Mouse (Mus musculus) gastrocnemius, postnatal 36 days (tissue): ENCODE measurements around the gene Duxf3. TPM values are rescaled to one million over a fixed set of nuclear protein-coding genes. Genes with fewer than 3 reads are reported as not detected.
"Not testable (repeated sequence)": the region's sequence is repeated elsewhere in the genome, so short reads cannot be mapped to it uniquely, and the experiment has no call there.

Source experiments
- DNase-seq, 2 experiments: peaks; one replicate each; pipeline ENCODE4 v3.0.0; 2022
- intact Hi-C: fragments of 180-260 bp; cut with DNase I; formaldehyde crosslinking; loops from one replicate; pipeline ENCODE4 v1.15.1; 2025
- total RNA-seq, 2 experiments: library from RNA; stranded (reverse); gene quantifications; 2 replicates each; pipeline ENCODE4 v1.2.3; 2021

Duxf3 gene
- total RNA-seq, 2 experiments from 2014 or later: not detected

DNA sequence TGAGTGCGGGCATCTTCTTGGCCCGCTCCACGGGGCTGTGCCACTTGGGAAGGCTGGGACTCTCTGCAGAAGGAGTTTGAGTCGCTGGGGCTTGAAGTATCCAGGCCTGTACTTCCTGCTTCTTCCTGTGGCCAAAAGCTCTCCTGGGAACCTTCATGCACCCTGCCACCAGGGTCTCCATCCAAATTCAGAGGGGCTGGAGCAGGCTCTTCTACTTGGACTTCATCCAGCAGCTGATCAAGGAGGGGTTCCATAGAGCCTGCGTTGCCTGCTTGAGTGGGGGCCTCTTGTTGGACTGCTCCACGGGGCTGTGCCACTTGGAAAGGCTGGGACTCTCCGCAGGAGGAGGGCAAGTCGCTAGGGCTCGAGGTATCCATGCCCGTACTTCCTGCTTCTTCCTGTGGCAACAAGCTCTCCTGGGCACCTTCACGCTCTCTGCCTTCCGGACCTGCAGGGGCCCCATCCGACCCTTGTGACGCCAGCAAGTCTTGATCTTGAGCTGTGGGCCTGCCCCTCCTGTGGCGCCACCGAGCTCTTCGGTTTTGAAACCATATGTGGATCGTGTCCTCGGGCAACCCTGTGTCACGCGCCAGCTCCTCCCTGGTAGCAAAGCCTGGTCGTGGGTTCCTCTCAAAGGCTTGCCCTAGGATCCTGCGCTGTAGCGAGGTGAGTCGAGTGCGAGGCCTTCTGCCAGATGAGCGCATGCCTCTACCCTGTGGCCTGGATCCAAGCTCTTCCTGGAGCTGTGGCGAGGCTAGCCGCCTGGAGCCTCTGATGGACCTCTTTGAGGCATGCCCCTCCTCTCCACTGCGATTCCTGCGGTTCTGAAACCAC lies 8.3 kb downstream of the Duxf3 start:
- intact Hi-C loops: not testable (repeated sequence)
- peak; percentile 79 to 81 for DNase-seq

DNA sequence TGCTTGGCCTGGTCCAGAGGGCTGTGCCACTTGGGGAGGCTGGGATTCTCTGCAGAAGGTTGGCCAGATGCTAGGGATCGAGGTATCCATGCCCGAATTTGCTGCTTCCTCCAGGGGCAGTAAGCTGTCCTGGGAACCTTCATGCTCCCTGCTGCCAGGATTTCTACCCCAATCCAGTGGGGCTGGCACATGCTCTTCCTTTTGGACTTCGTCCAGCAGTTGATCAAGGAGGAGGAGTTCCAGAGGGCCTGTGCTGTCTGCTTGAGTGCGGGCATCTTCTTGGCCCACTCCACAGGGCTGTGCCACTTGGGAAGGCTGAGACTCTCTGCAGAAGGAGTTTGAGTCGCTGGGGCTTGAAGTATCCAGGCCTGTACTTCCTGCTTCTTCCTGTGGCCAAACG lies 9.3 kb downstream of the Duxf3 start:
- intact Hi-C loops, DNase-seq: not testable (repeated sequence)

DNA sequence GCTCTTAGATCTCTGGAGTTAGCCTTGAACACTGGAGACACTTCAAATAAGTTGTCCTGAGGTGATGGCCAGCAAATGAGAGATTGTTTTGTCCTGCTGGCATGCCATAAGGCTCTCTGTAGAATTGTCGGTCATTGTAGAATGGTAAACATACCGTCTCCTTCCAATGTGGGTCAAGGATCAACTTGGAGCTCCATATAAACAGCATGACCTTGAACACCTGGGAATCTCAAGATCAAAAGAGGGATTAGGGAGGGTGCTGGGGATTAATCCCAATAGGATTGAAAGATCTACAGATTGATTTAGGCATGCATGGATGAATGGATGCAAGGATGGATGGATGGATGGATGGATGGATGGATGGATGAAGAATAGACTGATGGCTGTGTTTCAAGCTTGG lies 10.9 kb downstream of the Duxf3 start:
- DNase-seq: not testable (repeated sequence)

DNA sequence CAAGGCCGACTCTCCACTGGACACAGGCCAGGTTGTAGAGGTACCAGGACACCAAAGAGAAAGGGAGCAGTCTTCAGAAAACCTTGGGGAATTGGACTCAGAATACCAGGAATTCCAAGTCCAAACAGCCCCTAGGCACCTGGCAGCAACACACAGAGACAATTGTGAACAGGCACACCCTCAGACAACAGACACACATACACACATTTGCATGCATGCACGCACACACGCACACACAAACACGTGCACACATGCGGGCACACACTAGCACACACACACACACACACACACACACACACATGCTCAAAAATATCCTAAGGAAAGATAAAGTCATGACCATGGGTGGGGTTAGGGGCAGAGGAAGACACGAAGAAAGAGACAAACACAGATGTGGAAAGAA lies 11.7 kb downstream of the Duxf3 start:
- no peak for DNase-seq
- intact Hi-C loops: no loop called here

More for the DNA sequence above, 10.9 kb downstream of the Duxf3 start:
- intact Hi-C loops: not testable (repeated sequence)

GRCm38 (mm10) chr10:58217366-58217765 lies 15.1 kb downstream of the Duxf3 start:
- DNase-seq: no peak
- intact Hi-C loops: no loop called here

GRCm38 (mm10) chr10:58215353-58215752 lies 17.1 kb downstream of the Duxf3 start:
- intact Hi-C loops: loop anchor here (1.0 kb wide), 1 partner anchor 772 kb away; no protein-coding TSS in a partner anchor
- no peak for DNase-seq

GRCm38 (mm10) chr10:58214934-58215333 lies 17.5 kb downstream of the Duxf3 start:
- intact Hi-C loops: loop anchor here (1.0 kb wide), 1 partner anchor 772 kb away; no protein-coding TSS in a partner anchor
- DNase-seq: no peak

DNA sequence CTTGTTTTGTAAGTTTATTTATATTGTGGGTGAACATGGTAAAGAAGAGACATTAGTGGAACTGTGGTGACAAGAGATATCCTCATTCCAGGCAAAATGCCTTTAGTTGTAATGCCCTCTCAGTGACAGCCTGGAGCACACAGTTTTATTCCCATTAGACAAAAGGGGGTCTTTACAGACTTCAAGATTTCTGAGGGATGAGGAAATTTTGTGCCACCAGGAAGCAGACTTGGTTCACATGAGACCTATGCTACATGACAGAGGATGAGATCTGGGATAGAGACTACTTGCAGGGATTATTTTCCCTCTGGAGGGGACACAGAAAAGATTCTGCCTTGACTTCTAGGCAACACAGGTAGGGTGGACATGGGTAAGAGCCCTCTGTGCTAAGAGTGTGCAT lies 18.0 kb downstream of the Duxf3 start:
- intact Hi-C loops: no loop called here

GRCm38 (mm10) chr10:58212230-58212629 lies 20.2 kb downstream of the Duxf3 start:
- intact Hi-C loops: no loop called here
- DNase-seq: no peak

More for the DNA sequence above, 18.0 kb downstream of the Duxf3 start:
- DNase-seq: no peak

DNA sequence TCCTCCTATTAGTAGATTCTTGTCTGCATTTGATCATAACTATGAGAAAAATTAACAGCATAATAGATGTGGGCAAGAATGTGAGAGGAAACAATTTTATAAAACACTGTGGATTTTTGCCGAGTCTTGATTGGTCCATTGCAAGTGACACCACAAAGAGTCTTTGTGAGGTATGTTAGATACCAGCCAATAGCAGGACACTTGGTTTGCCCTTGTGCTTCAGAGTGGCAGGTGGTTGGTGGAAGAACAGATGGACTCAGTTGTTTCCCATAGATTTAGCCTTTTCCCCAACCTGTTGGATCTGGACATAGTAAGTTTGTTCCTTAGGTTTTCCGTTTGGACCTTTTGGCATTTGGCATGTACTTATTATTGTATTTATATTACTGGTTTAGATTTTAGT lies 21.3 kb downstream of the Duxf3 start:
- DNase-seq: no peak
- intact Hi-C loops: no loop called here

DNA sequence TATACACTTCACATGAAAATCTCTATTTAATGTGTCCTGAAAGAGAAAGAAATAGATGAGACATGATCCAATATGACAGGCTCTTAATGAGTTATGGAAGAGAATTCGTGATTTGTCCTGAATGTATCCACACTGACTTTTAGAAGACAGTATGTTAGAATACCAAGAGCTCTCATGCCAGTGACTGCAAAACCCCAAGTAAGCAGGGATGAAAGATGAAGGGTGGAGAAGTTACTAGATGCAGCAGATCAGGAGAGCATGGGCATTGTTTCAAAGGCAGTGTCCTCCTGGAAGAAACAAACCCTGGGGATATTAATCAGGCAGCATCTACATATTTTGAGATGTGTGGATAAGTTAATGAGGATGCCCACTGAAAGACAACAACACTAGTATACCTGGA lies 22.0 kb downstream of the Duxf3 start:
- intact Hi-C loops: no loop called here
- DNase-seq: no peak

GRCm38 (mm10) chr10:58209710-58210467 lies 22.6 kb downstream of the Duxf3 start:
- DNase-seq: no peak
- intact Hi-C loops: no loop called here

DNA sequence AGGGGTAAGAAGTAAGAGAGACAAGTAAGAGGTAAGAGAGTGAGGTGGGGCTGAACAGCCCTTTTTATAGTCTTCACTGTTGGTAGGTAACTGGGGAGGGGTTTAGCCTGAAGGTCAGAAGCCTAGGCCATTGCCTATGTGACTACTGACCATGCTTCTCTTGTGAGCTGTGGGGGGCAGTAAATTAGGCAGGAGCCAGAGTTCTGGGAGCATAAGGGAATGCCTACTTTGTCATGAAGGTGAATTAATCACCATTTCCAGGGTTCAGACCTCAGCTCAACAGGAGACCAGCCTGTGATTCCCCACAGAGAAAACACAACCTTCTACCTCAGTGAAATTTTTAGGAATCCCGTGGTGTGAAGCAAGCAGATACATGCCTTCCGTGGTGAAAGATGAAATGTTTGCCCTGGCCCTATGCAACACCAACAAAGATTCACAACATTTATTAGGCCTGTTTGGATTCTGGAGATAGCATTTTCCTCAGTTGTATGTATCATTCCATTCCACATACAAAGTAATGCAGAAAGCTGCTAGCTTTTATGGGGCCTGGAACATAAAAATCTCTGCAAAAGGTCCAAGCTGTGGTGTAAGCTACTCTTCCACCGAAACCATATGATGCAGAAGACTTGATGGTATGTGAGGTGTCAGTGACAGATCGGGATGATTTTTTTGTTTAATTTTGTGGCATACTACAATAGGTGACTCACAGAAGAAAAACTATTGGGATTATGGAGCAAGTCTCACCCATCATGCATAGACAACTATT lies 25.7 kb downstream of the Duxf3 start:
- intact Hi-C loops: no loop called here
- no peak for DNase-seq

GRCm38 (mm10) chr10:58205986-58206385 lies 26.5 kb downstream of the Duxf3 start:
- intact Hi-C loops: no loop called here
- no peak for DNase-seq

Other genes starting within 250 kb of the Duxf3 start
- not detected for gene AW822073, start 7.7 kb downstream of the Duxf3 start, total RNA-seq
- not detected for gene Gm4981, start 4.0 kb upstream of the Duxf3 start, total RNA-seq
- 10 to 100 TPM; 15.1 to 24.0 TPM for gene Gcc2, start 22.8 kb upstream of the Duxf3 start, total RNA-seq
- 10 to 100 TPM; 34.3 to 41.9 TPM for gene Lims1, start 90.8 kb upstream of the Duxf3 start, total RNA-seq
- 10 to 100 TPM; 36.3 to 41.8 TPM for gene Ranbp2, start 214.2 kb upstream of the Duxf3 start, total RNA-seq